In the genomic region with DNA sequence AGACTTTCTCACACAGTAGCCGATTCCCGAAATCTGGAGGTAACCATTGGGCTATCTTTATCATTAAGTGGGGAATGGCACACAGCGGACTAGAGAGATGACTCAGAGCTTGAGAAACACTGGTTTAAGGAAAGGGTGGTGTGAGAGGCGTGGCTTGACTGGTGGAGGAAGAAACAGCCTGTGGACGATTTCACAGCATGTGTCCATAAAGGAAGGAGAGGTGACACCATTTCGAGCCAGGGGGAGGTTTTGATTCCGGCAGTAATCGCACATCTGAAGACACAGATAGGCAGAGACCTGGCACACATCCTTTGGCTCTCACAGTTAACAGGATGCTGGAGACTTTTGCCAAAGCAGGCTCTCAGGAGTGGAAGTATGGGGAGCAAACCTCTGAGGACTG, we compare ENCODE assay signal across 19 mouse cellular contexts.
DNase-seq lines count a peak whose midpoint lies in the region; ATAC-seq lines count a peak whose summit lies in the region.
"Had no signal": no experiment of that assay in that cellular context is flagged by ENCODE, and none has a peak within 500 bp of the region (broad histone marks: within the 10 kb centered on the region; RNA-seq: fewer than 3 reads in every experiment).

No protein-coding gene starts in this region.

- peak; percentile 13 for DNase-seq in adrenal gland, adult 2 months
- DNase-seq in adrenal gland, postnatal 14 days: no peak
- peak; percentile 11 to 23 for DNase-seq in left cerebral cortex, postnatal 36 days (ENCODE audit: low spot score in 2 of 2)
- DNase-seq in left cerebral cortex, postnatal 4 days: no peak
- DNase-seq in 3134 (ENCODE audit: extremely low read depth, insufficient read length, low spot score): peak; percentile 45
- peak; percentile 51 for DNase-seq in brain, adult 2 months (ENCODE audit: low read depth, low spot score)
- DNase-seq: adrenal gland, postnatal 10 days; cerebellum, adult 18-20 months; cerebellum, adult 9-11 months; cerebellum, postnatal 36 days; forebrain, postnatal 0 days; gastrocnemius, postnatal 14 days; heart, postnatal 36 days had no signal

- no peaks in the 10 kb centered on the region for H3K9me3 ChIP-seq in forebrain, embryonic 15.5 days
- H3K9me3 ChIP-seq: embryonic facial prominence, embryonic 13.5 days; forebrain, embryonic 12.5 days; heart, embryonic 12.5 days; hindbrain, embryonic 15.5 days had no signal

- no peaks in the 10 kb centered on the region for H3K36me3 ChIP-seq in forebrain, embryonic 15.5 days
- H3K36me3 ChIP-seq: embryonic facial prominence, embryonic 13.5 days; forebrain, embryonic 12.5 days; heart, embryonic 12.5 days; hindbrain, embryonic 15.5 days had no signal

- no peak overlapping the region for H3K9ac ChIP-seq in forebrain, embryonic 15.5 days (replicated peaks)
- H3K9ac ChIP-seq: embryonic facial prominence, embryonic 13.5 days; forebrain, embryonic 12.5 days; forebrain, postnatal 0 days; heart, embryonic 12.5 days; hindbrain, embryonic 15.5 days had no signal

- H3K27ac ChIP-seq in forebrain, embryonic 15.5 days (replicated peaks): no peak overlapping the region
- H3K27ac ChIP-seq: embryonic facial prominence, embryonic 13.5 days; forebrain, embryonic 12.5 days; hindbrain, embryonic 15.5 days had no signal

- ATAC-seq in forebrain, embryonic 15.5 days (replicated peaks): no peak
- ATAC-seq: forebrain, postnatal 0 days; inflammation-experienced regulatory T-cells, adult 6 months had no signal

- H3K4me3 ChIP-seq in forebrain, embryonic 15.5 days: no peak overlapping the region
- H3K4me3 ChIP-seq: embryonic facial prominence, embryonic 13.5 days; forebrain, embryonic 12.5 days; heart, embryonic 12.5 days; hindbrain, embryonic 15.5 days had no signal

- intact Hi-C loops in left cerebral cortex, postnatal 36 days (cut with DNase I): no loop called here
- intact Hi-C loops in left cerebral cortex, postnatal 4 days (cut with DNase I): no loop called here

- no peaks in the 10 kb centered on the region for H3K27me3 ChIP-seq in forebrain, embryonic 15.5 days
- H3K27me3 ChIP-seq: embryonic facial prominence, embryonic 13.5 days; forebrain, embryonic 12.5 days; hindbrain, embryonic 15.5 days had no signal

- H3K4me1 ChIP-seq in forebrain, embryonic 15.5 days: peaks cover 12% of the 10 kb centered on the region
- H3K4me1 ChIP-seq: embryonic facial prominence, embryonic 13.5 days; heart, embryonic 12.5 days had no signal

- 68% methylated on average over 8 of the region's 8 CpGs for WGBS in forebrain, embryonic 15.5 days

- H3K4me2 ChIP-seq in forebrain, embryonic 15.5 days (replicated peaks): no peak overlapping the region
- H3K4me2 ChIP-seq: embryonic facial prominence, embryonic 13.5 days; forebrain, embryonic 12.5 days; heart, embryonic 12.5 days; hindbrain, embryonic 15.5 days had no signal

Comparison
In these comparisons a context has a peak if more than half of its experiments do, and no peak if none do; other contexts are left out.
1. DNase-seq: peak in adrenal gland, adult 2 months (single experiment), left cerebral cortex, postnatal 36 days (2 of 2), 3134 (single experiment) and brain, adult 2 months (single experiment); none in adrenal gland, postnatal 14 days (single experiment) and left cerebral cortex, postnatal 4 days (single experiment).